8 mouse cellular contexts compared by ENCODE assay signal in genomic region chr4:154207261-154207660, GRCm38 (mm10). TPM values are rescaled to one million over a fixed set of nuclear protein-coding genes. Genes with fewer than 3 reads are reported as not detected.
DNase-seq lines count a peak whose midpoint lies in the region; ATAC-seq lines count a peak whose summit lies in the region.

No protein-coding gene starts in this region.

- DNase-seq in A20 (ENCODE audit: low read depth, low spot score) (peak; percentile 49), MN1 (ENCODE audit: low spot score) (peak; percentile 77)
- DNase-seq in cerebellum, adult 9-11 months: peak; percentile 42
- DNase-seq in forelimb bud, embryonic 11.5 days (ENCODE audit: low read depth, low spot score): peak; percentile 70
- peak; percentile 11 to 58 for DNase-seq in kidney, adult 8-10 months
- DNase-seq in limb, embryonic 11.5 days (ENCODE audit: low spot score): peak; percentile 81
- peak; percentile 60 for DNase-seq in naive thymus-derived CD4-positive, alpha-beta T cell, adult 2 months (ENCODE audit: low read depth)
- DNase-seq in thymus, postnatal 0 days (ENCODE audit: low spot score): peak; percentile 46

- no peak overlapping the region for H3K27ac ChIP-seq in limb, embryonic 11.5 days (replicated peaks; ENCODE audit: low read depth, low read length)

- H3K9me3 ChIP-seq in limb, embryonic 11.5 days (ENCODE audit: control insufficient read depth, low read length): no peaks in the 10 kb centered on the region

- H3K4me1 ChIP-seq in limb, embryonic 11.5 days (ENCODE audit: control insufficient read depth, insufficient read depth, low read length): peaks cover 2% of the 10 kb centered on the region; the same call in 1 of the 2 replicates

- peak; percentile 49; the same call in 1 of the 2 replicates for ATAC-seq in limb, embryonic 11.5 days (ENCODE audit: insufficient number of reproducible peaks, low FRiP score, low TSS enrichment, low read depth)

- H3K4me2 ChIP-seq in limb, embryonic 11.5 days (ENCODE audit: low read depth, severe bottlenecking): no peak overlapping the region

- no peak overlapping the region for H3K9ac ChIP-seq in limb, embryonic 11.5 days (ENCODE audit: low read length)

- H3K4me3 ChIP-seq in limb, embryonic 11.5 days (ENCODE audit: low read depth, low read length): no peak overlapping the region

- H3K36me3 ChIP-seq in limb, embryonic 11.5 days (ENCODE audit: control insufficient read depth, insufficient read depth, low read length): no peaks in the 10 kb centered on the region

- H3K27me3 ChIP-seq in limb, embryonic 11.5 days (ENCODE audit: control insufficient read depth, insufficient read depth, low read length): no peaks in the 10 kb centered on the region

- WGBS in limb, embryonic 11.5 days: 16% methylated on average over 5 of the region's 5 CpGs

RNA-seq across cellular contexts. Expression of gene Megf6, which starts 36.7 kb away (rescaled TPM):
- polyA plus RNA-seq in limb, embryonic 11.5 days (2014; fragmentation: Nextera tagmentation; extraction: Ambion mirVana): 30.3 and 37.3 TPM in 2 replicates
- 14.8 and 17.0 TPM in 2 replicates for polyA plus RNA-seq in thymus, postnatal 0 days (2015; fragmentation: Nextera tagmentation; extraction: Ambion mirVana)

RNA-seq across cellular contexts. Expression of gene Tprgl, which starts 46.8 kb away (rescaled TPM):
- 107 and 109 TPM in 2 replicates for polyA plus RNA-seq in limb, embryonic 11.5 days (2014; fragmentation: Nextera tagmentation; extraction: Ambion mirVana)
- polyA plus RNA-seq in thymus, postnatal 0 days (2015; fragmentation: Nextera tagmentation; extraction: Ambion mirVana): 171 and 177 TPM in 2 replicates
